Mouse (Mus musculus): ENCODE measurements around the gene Mt4. TPM values are rescaled to one million over a fixed set of nuclear protein-coding genes. Genes with fewer than 3 reads are reported as not detected.
"Not testable (repeated sequence)": the region's sequence is repeated elsewhere in the genome, so short reads cannot be mapped to it uniquely, and the experiment has no call there.

Gene Mt4
- total RNA-seq, 2 experiments from 2014 or later = not detected

DNA sequence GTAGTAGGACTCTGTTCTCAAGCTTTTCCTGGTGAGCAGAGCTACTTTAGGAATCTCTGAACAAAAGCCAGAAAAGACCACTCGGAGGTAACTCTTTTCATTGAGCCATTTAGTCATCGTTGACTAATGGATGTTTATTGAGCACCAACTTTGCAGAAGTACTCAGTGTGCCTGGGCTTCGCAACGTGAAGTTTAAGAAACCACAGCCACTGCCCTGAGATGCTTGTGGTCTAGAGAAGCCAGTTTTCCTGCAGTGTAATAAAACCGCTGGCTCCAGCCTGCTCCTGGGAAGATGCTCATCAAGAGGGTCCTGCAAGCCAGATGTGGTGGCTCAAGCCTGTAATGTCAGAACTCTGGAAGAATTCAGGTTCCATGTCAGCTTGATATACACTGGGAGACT lies 4.9 kb upstream of the Mt4 start:
- intact Hi-C loops (cut with DNase I) = no loop called here

GRCm38 (mm10) chr8:94134601-94135000 lies 2.4 kb upstream of the Mt4 start:
- intact Hi-C loops (cut with DNase I); DNase-seq: not testable (repeated sequence)

More for the DNA sequence above, 4.9 kb upstream of the Mt4 start:
- DNase-seq = no peak

- no peak for DNase-seq
- intact Hi-C loops (cut with DNase I) = no loop called here
These were observed 1.4 kb upstream of the Mt4 start for GRCm38 (mm10) chr8:94135556-94135955.

DNA sequence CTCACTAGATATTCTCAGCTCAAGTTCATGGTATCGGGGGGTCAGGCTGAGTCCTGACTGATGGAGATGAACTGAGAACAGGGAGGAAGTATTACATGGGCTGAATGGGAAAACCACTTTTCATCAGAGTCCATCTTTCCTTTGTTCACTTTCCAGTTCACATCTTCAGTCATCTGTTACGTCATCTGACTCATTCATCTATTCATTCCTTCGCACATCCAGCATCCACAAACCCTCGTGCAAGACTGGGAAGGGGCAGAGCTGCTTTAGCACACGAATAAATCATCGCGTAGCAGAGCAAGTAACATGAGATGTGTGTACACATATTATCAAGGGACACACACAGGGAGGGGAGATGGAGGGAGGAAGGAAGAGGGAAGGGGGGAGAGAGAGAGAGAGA lies 805 bp upstream of the Mt4 start:
- intact Hi-C loops (cut with DNase I) = no loop called here
- no peak for DNase-seq

DNA sequence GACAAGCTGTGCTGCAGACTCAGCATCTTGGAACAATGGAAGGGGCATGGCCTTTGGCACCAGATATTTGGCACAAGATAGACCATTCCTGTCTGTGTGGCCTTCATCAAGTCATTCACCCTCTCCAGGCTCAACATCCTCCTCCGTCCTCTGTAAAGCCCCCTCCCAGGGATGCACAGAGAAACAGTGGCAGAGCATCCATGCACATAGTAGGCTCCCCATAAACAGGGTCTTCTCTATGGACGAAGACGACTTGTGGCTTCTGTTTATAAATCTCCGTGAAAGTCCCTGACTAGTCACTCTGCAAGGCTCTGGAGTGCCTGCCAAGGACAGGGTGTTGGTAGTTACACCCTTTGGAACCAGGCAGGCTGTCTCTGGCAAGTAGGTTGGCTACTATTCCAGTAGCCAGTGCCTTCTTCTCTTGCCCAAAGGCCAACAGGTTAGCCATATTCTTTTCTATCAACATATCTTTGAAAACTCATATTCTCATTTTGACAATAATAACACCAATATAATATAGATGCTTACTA lies 3.3 kb downstream of the Mt4 start:
- intact Hi-C loops (cut with DNase I) = no loop called here

GRCm38 (mm10) chr8:94148236-94148635 lies 11.2 kb downstream of the Mt4 start:
- intact Hi-C loops (cut with DNase I) = no loop called here
- DNase-seq = no peak

More for the DNA sequence above, 3.3 kb downstream of the Mt4 start:
- DNase-seq = no peak

DNA sequence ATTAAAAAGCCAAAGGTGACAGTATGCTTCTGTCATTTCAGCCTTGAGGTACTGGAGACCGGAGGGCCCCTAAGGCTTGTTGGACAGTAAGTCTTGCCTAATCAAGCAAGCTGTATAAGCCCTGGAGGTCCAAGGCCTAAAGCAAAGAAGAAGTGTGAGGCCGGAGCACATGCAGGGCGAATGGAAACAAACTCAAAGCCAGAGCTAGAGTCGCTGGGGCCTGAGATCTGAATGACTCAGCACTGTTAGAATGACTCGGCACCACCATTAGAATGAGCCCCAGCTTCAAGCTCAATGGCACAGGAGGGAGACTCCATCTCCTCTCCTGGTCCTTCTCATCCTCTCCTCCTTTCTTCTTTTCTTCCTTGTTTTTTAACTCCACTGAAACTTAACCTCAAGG lies 13.9 kb downstream of the Mt4 start:
- DNase-seq = no peak

GRCm38 (mm10) chr8:94152513-94153300 lies 15.7 kb downstream of the Mt4 start, which contains the start of gene Mt3:
Gene Mt3 (plus strand): TSS chr8:94152607.
- intact Hi-C loops (cut with DNase I) = loop anchor here (2.0 kb wide), 1 partner anchor 50 kb away; no protein-coding TSS in a partner anchor

More for the DNA sequence above, 13.9 kb downstream of the Mt4 start:
- intact Hi-C loops (cut with DNase I) = no loop called here

DNA sequence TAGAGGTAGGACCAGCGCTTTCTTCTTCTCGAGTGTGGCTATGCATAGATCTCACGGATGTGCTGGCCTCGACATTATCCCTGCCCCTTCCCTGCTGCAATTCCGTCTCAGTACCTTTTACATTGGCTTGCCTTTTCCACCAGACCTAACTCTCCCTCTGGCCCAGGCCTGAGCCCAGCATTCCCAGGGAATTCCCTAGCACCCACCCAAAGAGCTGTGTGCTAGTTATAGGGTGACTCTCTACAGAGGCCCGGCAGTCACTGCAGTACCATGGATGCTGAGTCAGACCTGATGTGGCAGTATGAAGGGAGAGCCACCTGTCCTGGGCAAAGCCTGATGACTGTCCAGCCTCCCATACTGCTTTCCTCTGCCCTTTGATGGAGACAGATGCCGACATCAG lies 16.5 kb downstream of the Mt4 start:
- DNase-seq = no peak
- intact Hi-C loops (cut with DNase I) = loop anchor here (2.0 kb wide), 1 partner anchor 51 kb away; no protein-coding TSS in a partner anchor

More at GRCm38 (mm10) chr8:94152513-94153300, 15.7 kb downstream of the Mt4 start, which contains the start of gene Mt3:
- peak; percentile 52 to 59 for DNase-seq

DNA sequence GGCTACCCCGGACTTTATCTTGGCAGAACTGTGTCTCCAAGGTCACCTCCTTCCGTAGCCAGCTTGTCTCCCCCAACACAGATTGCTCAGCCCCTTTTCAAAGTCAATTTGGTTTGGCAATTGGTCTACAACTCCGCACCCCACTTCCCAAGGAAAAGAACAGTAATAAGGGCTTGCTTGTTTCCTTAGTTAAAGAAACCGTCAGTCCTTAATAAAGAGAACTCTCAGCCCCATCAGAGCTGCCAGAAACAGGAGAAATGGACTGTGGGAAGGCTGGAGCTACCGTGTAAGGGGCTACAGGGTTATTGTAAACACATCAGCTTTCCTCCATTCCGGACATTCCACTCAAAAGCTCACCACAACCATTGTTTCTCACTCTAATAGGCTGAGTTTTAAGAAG lies 17.5 kb downstream of the Mt4 start:
- intact Hi-C loops (cut with DNase I) = no loop called here
- DNase-seq = no peak

- intact Hi-C loops (cut with DNase I) = no loop called here
- DNase-seq = peak in 1 of 2 experiments; percentile 32
These were observed 19.1 kb downstream of the Mt4 start for GRCm38 (mm10) chr8:94156092-94156491.

- intact Hi-C loops (cut with DNase I) = loop anchor here (2.0 kb wide), 1 partner anchor 21 kb away; no protein-coding TSS in a partner anchor
These were observed 28.8 kb downstream of the Mt4 start for GRCm38 (mm10) chr8:94165772-94166171.

DNA sequence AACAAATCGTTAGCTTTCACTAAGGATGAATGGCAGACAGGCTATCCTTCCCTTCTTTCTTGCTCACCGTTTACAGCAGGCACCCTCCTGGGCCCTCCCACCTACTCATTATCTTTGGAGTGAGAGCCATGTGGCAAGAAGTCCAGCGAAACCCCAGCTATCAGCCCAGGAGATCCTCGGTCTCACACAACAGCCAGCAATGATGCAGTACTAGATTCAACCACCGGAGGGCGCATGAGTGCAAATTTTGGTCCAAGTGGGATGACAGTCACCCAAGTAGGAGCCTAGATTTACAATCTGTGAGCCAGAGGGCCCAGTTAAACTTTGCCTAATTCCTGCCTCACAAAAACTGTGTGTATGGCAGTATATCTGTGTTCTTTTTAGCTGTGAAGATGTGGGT lies 30.2 kb downstream of the Mt4 start:
- intact Hi-C loops (cut with DNase I) = loop anchor here (1.0 to 2.0 kb wide), 2 partner anchors 20 to 32 kb away; no protein-coding TSS in a partner anchor
- DNase-seq = peak; percentile 89 to 93

More at GRCm38 (mm10) chr8:94165772-94166171, 28.8 kb downstream of the Mt4 start:
- DNase-seq = not testable (repeated sequence)

DNA sequence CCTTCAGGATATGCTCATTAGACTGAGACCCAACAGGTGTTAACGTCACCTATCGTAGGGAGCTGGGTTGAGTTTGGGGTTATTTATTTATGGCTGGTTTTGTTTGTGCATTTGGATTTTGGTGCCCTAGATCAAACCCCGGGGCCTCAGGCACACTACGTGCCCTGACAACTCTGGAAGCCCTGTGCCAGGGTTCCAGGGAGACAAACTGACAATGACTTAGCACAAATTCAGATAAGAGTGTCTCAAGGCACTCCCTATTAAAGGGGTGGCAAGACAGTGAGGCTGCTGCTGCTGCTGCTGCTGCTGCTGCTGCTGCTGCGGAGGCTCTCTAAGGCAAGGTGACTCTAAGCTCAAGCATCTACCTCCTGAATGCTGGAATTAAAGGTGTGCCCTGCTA lies 32.5 kb downstream of the Mt4 start:
- intact Hi-C loops (cut with DNase I) = no loop called here
- no peak for DNase-seq

GRCm38 (mm10) chr8:94171321-94171755 lies 34.3 kb downstream of the Mt4 start:
- peak; percentile 40 to 44 for DNase-seq
- intact Hi-C loops (cut with DNase I) = no loop called here

- intact Hi-C loops (cut with DNase I) = no loop called here
- DNase-seq = peak; percentile 73 to 79
These were observed 35.2 kb downstream of the Mt4 start, which contains the start of gene Mt2 for GRCm38 (mm10) chr8:94172075-94172808. Gene Mt2 (plus strand): TSS chr8:94172664.

GRCm38 (mm10) chr8:94172809-94173732 lies 36.1 kb downstream of the Mt4 start:
- intact Hi-C loops (cut with DNase I) = no loop called here
- peak in 1 of 2 experiments; percentile 18 for DNase-seq

GRCm38 (mm10) chr8:94173848-94174403 lies 36.9 kb downstream of the Mt4 start:
- intact Hi-C loops (cut with DNase I) = no loop called here
- DNase-seq = no peak

GRCm38 (mm10) chr8:94174619-94175213 lies 37.7 kb downstream of the Mt4 start:
- intact Hi-C loops (cut with DNase I) = no loop called here
- no peak for DNase-seq
